ENCODE assay signal across 8 mouse cellular contexts in genomic region chr11:119227591-119227990, GRCm38 (mm10). TPM values are rescaled to one million over a fixed set of nuclear protein-coding genes. Genes with fewer than 3 reads are reported as not detected.
DNase-seq lines count a peak whose midpoint lies in the region; ATAC-seq and TF ChIP-seq lines count a peak whose summit lies in the region.

No protein-coding gene starts in this region.

- TF ChIP-seq CTCF in lung, adult 2 months (IDR thresholded peaks at IDR 0.05; ENCODE audit: insufficient read depth, low read length): no peak

- no peaks in the 10 kb centered on the region for H3K9me3 ChIP-seq in forebrain, embryonic 11.5 days (ENCODE audit: control insufficient read depth, low read length)
- no peaks in the 10 kb centered on the region for H3K9me3 ChIP-seq in limb, embryonic 10.5 days (replicated peaks)
- no peaks in the 10 kb centered on the region for H3K9me3 ChIP-seq in neural tube, embryonic 14.5 days (ENCODE audit: control insufficient read depth, low read length)

- intact Hi-C loops in gastrocnemius, postnatal 36 days (cut with DNase I): no loop called here

- ATAC-seq in forebrain, embryonic 11.5 days (replicated peaks; ENCODE audit: low FRiP score): no peak
- ATAC-seq in neural tube, embryonic 14.5 days (ENCODE audit: low read depth): no peak

- no peak overlapping the region for H3K27ac ChIP-seq in forebrain, embryonic 11.5 days (ENCODE audit: low read depth, low read length)
- peak overlapping the region; percentile 94 for H3K27ac ChIP-seq in limb, embryonic 10.5 days
- H3K27ac ChIP-seq in neural tube, embryonic 14.5 days (ENCODE audit: low read depth, low read length): peak overlapping the region; percentile 85

- peaks cover 7% of the 10 kb centered on the region for H3K4me1 ChIP-seq in lung, adult 2 months (ENCODE audit: control insufficient read depth, insufficient read depth, low read length)
- H3K4me1 ChIP-seq in forebrain, embryonic 11.5 days (replicated peaks; ENCODE audit: control insufficient read depth, insufficient read depth, low read length): peaks cover 18% of the 10 kb centered on the region; the same call in 1 of the 2 replicates
- peaks cover 53% of the 10 kb centered on the region for H3K4me1 ChIP-seq in limb, embryonic 10.5 days
- peaks cover 51% of the 10 kb centered on the region for H3K4me1 ChIP-seq in neural tube, embryonic 14.5 days (ENCODE audit: control insufficient read depth, insufficient read depth, low read length)

- WGBS in lung, adult 2 months: 5% methylated on average over 12 of the region's 12 CpGs
- 9% methylated on average over 12 of the region's 12 CpGs for WGBS in forebrain, embryonic 11.5 days
- 9% methylated on average over 12 of the region's 12 CpGs for WGBS in limb, embryonic 10.5 days
- WGBS in neural tube, embryonic 14.5 days: 3% methylated on average over 12 of the region's 12 CpGs

- no peaks in the 10 kb centered on the region for H3K27me3 ChIP-seq in forebrain, embryonic 11.5 days (ENCODE audit: control insufficient read depth, insufficient read depth, low read length)
- H3K27me3 ChIP-seq in limb, embryonic 10.5 days (ENCODE audit: low read depth, poor library complexity, severe bottlenecking): no peaks in the 10 kb centered on the region
- H3K27me3 ChIP-seq in neural tube, embryonic 14.5 days (ENCODE audit: control insufficient read depth, insufficient read depth, low read length): no peaks in the 10 kb centered on the region

- no peak for DNase-seq in lung, adult 2 months
- no peak for DNase-seq in lung, postnatal 14 days
- DNase-seq in forebrain, embryonic 11.5 days (ENCODE audit: low spot score): no peak
- DNase-seq in limb, embryonic 10.5 days (ENCODE audit: low spot score): no peak
- no peak for DNase-seq in gastrocnemius, postnatal 36 days
- DNase-seq in thymus, postnatal 14 days: no peak
- DNase-seq in layer of hippocampus, adult 18-20 months (ENCODE audit: low spot score in 2 of 2): no peak

- peak overlapping the region; percentile 96 for H3K4me2 ChIP-seq in forebrain, embryonic 11.5 days (ENCODE audit: low read depth, low read length, severe bottlenecking)
- peak overlapping the region; percentile 85 for H3K4me2 ChIP-seq in neural tube, embryonic 14.5 days (ENCODE audit: low read depth, low read length)

- peak overlapping the region; percentile 88 for H3K9ac ChIP-seq in forebrain, embryonic 11.5 days (ENCODE audit: low read length)
- H3K9ac ChIP-seq in neural tube, embryonic 14.5 days (replicated peaks; ENCODE audit: low read depth, low read length): peak overlapping the region; percentile 84

- peak overlapping the region; percentile 68 for H3K4me3 ChIP-seq in lung, adult 2 months (replicated peaks; ENCODE audit: extremely low read depth, low read depth, low read length)
- H3K4me3 ChIP-seq in forebrain, embryonic 11.5 days (ENCODE audit: low read depth, low read length): peak overlapping the region; percentile 75
- peak overlapping the region; percentile 90 for H3K4me3 ChIP-seq in limb, embryonic 10.5 days
- H3K4me3 ChIP-seq in neural tube, embryonic 14.5 days (ENCODE audit: low read depth, low read length): peak overlapping the region; percentile 81

- no peak for TF ChIP-seq POLR2A in lung, adult 2 months (IDR thresholded peaks at IDR 0.05; ENCODE audit: borderline replicate concordance, extremely low read depth, low read depth, low read length)

- H3K36me3 ChIP-seq in forebrain, embryonic 11.5 days (ENCODE audit: control insufficient read depth, insufficient read depth, low read length): peaks cover 3% of the 10 kb centered on the region
- H3K36me3 ChIP-seq in limb, embryonic 10.5 days: no peaks in the 10 kb centered on the region
- H3K36me3 ChIP-seq in neural tube, embryonic 14.5 days (ENCODE audit: control insufficient read depth, insufficient read depth, low read length): no peaks in the 10 kb centered on the region

RNA-seq across cellular contexts. Expression of gene Tbc1d16, which starts 0.7 kb away (rescaled TPM):
- 15.8 and 17.6 TPM in 2 replicates for polyA plus RNA-seq in lung, adult 2 months (2012; rRNA removed)
- 20.4 and 20.8 TPM in 2 replicates for polyA plus RNA-seq in forebrain, embryonic 11.5 days (2014; fragmentation: Nextera tagmentation; extraction: Ambion mirVana)
- polyA plus RNA-seq in limb, embryonic 10.5 days (2016; fragmentation: Nextera tagmentation; extraction: Ambion mirVana): 19.6 and 20.2 TPM in 2 replicates
- polyA plus RNA-seq in neural tube, embryonic 14.5 days (2014; fragmentation: Nextera tagmentation; extraction: Ambion mirVana): 34.0 and 37.9 TPM in 2 replicates
- 10 to 100 TPM; 19.2 to 23.2 TPM for total RNA-seq in gastrocnemius, postnatal 36 days (2021)
- 10 to 100 TPM; 37.5 to 39.9 TPM for total RNA-seq in layer of hippocampus, adult 18-20 months (2021)

RNA-seq across cellular contexts. Expression of gene Ccdc40, which starts 0.8 kb away (rescaled TPM):
- polyA plus RNA-seq in lung, adult 2 months (2012; rRNA removed): 9.7 and 12.0 TPM in 2 replicates
- 19.5 and 22.1 TPM in 2 replicates for polyA plus RNA-seq in forebrain, embryonic 11.5 days (2014; fragmentation: Nextera tagmentation; extraction: Ambion mirVana)
- 9.8 and 12.8 TPM in 2 replicates for polyA plus RNA-seq in limb, embryonic 10.5 days (2016; fragmentation: Nextera tagmentation; extraction: Ambion mirVana)
- 12.0 and 13.5 TPM in 2 replicates for polyA plus RNA-seq in neural tube, embryonic 14.5 days (2014; fragmentation: Nextera tagmentation; extraction: Ambion mirVana)
- not detected for total RNA-seq in gastrocnemius, postnatal 36 days (2021)
- total RNA-seq in layer of hippocampus, adult 18-20 months (2021): 1 to 10 TPM; 2.3 to 2.7 TPM

RNA-seq across cellular contexts. Expression of gene Gaa, which starts 40.1 kb away (rescaled TPM):
- polyA plus RNA-seq in lung, adult 2 months (2012; rRNA removed): 188 and 192 TPM in 2 replicates
- 28.4 and 28.7 TPM in 2 replicates for polyA plus RNA-seq in forebrain, embryonic 11.5 days (2014; fragmentation: Nextera tagmentation; extraction: Ambion mirVana)
- polyA plus RNA-seq in limb, embryonic 10.5 days (2016; fragmentation: Nextera tagmentation; extraction: Ambion mirVana): 23.4 and 27.8 TPM in 2 replicates
- polyA plus RNA-seq in neural tube, embryonic 14.5 days (2014; fragmentation: Nextera tagmentation; extraction: Ambion mirVana): 66.0 and 69.1 TPM in 2 replicates
- total RNA-seq in gastrocnemius, postnatal 36 days (2021): 100 to 1,000 TPM; 122 to 134 TPM
- 100 to 1,000 TPM; 347 to 355 TPM for total RNA-seq in layer of hippocampus, adult 18-20 months (2021)
